Mouse (Mus musculus) embryonic facial prominence, embryonic 10.5 days (tissue): Measurements from ENCODE around the gene Rcor1. TPM values are rescaled to one million over a fixed set of nuclear protein-coding genes. Genes with fewer than 3 reads are reported as not detected.
"Not testable (repeated sequence)": the region's sequence is repeated elsewhere in the genome, so short reads cannot be mapped to it uniquely, and the experiment has no call there.

Experiments used
- DNase-seq: peaks from one replicate; pipeline ENCODE4 v3.0.0-alpha.2; 2017; ENCODE audit warnings: low spot score
- H3K27ac ChIP-seq: fragments of 300-500 bp; sonication (generic); replicated peaks from 2 replicates; pipeline ENCODE4 v1.5.1; 2016; ENCODE audit warnings: mild to moderate bottlenecking
- H3K27me3 ChIP-seq: fragments of 300-500 bp; sonication (generic); replicated peaks from 2 replicates; pipeline ENCODE4 v1.6.1; 2016; ENCODE audit warnings: low read depth, mild to moderate bottlenecking; ENCODE audit not compliant: poor library complexity, severe bottlenecking
- H3K36me3 ChIP-seq: fragments of 300-500 bp; sonication (generic); replicated peaks from 2 replicates; pipeline ENCODE4 v1.6.1; 2016; ENCODE audit warnings: mild to moderate bottlenecking, moderate library complexity
- H3K4me1 ChIP-seq: fragments of 300-500 bp; sonication (generic); 2 replicates; pipeline ENCODE4 v1.6.1; 2016
- H3K4me3 ChIP-seq: fragments of 300-500 bp; sonication (generic); 2 replicates; pipeline ENCODE4 v1.5.1; 2016; ENCODE audit warnings: mild to moderate bottlenecking, moderate library complexity
- H3K9me3 ChIP-seq: fragments of 300-500 bp; sonication (generic); 2 replicates; pipeline ENCODE4 v1.6.1; 2016; ENCODE audit warnings: mild to moderate bottlenecking
- WGBS: fragments of 180-500 bp; shearing (Covaris S2); methylation state at CpG from one replicate; pipeline ENCODE4 v1.1.7; 2016; 5-methylcytosine and 5-hydroxymethylcytosine counted together
- polyA plus RNA-seq: library from polyadenylated mRNA; unstranded; fragments of >200 nt; fragmentation: Nextera tagmentation; extraction: Ambion mirVana; gene quantifications from 2 replicates; pipeline ENCODE4 v1.2.1, GENCODE M21; 2016

Rcor1 gene
- polyA plus RNA-seq, 1 experiment from 2014 or later = 7.4 TPM

DNA sequence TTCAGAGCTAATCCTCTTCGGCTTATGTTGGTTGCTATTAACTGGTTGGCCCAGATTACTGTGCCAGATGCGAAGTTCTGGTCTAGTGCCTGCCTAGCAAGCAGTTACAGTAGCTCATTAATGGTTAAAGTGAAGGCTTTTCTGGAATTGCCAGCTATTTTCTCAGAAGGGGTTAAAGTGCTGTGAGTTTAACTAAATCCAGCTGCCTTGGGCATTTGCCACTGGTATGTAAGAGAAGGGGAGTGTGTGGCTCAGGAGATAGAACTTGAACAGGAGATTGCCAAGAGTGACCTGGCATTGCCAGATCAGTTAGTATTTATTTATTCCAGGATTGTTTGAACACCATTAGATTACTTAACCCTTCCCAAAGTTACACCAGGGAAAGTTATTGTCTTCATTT, 11.1 kb downstream of the Rcor1 start:
- no peaks in the 10 kb centered on the region for H3K9me3 ChIP-seq
- H3K36me3 ChIP-seq = peaks cover 56% of the 10 kb centered on the region
- 90% methylated on average over 2 of the region's 2 CpGs for WGBS
- no peak for DNase-seq
- H3K27ac ChIP-seq = no peak overlapping the region
- H3K4me3 ChIP-seq = no peak overlapping the region
- H3K4me1 ChIP-seq = no peaks in the 10 kb centered on the region
- no peaks in the 10 kb centered on the region for H3K27me3 ChIP-seq

DNA sequence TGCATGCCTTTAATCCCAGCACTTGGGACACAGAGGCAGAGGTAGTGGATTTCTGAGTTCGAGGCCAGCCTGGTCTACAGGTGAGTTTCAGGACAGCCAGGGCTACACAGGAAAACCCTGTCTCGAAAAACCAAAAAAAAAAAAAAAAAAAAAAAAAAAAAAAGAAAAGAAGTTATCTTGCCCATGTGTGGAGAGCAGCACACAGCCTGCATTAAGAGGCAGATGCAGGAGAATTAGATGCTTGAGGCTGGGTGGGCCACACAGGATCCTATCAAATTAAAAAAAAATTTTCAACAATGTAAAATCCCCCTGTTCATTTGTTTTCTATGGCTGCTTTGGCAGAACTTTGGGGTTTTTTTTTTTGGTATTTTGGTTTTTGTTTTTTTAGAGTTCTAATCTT, 24.2 kb downstream of the Rcor1 start:
- Histone ChIP-seq H3K9me3 (no peaks in the 10 kb centered on the region), H3K4me1 (no peaks in the 10 kb centered on the region), H3K36me3 (peaks cover 34% of the 10 kb centered on the region), H3K27ac (no peak overlapping the region), H3K27me3 (no peaks in the 10 kb centered on the region), H3K4me3 (no peak overlapping the region)
- DNase-seq = no peak
- 99% methylated on average over 2 of the region's 2 CpGs for WGBS

DNA sequence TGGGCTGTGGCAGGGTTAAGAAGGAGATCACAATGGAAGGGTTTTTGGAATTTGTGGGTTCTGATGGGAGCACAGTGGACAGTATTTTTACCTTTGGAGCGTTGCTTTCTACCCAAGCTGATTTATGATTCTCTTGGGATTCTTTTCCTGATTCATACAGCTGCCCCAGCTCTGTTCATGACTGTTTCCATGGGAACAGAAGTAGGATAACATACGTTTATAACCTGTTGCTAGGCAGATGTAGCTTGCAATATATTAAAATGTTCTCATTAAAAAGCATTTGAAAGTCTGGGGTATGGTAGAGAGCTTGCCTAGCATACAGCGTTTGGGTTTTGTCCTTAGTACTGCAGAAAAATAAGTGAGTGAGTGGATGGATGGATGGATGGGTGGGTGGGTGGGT, 25.1 kb downstream of the Rcor1 start:
- 94% methylated on average over 3 of the region's 3 CpGs for WGBS
- H3K9me3 ChIP-seq = no peaks in the 10 kb centered on the region

DNA sequence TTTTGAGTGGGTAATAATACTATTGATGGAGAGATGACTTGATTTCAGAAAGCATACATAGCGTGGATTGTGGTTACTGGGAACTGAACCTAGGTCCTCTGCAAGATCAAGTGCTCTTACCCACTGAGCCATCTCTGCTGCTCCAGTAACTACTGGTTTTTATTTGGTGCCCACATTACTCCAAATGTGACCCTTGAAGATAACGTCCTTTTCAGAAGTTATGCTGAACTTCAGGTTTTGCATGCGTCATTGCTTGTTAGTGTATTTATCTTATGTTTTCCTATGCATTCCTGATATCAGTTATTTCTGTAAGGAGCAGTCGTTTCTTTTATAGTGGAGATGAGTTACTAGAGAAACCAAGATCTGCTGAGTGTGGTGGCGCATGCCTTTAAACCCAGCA, 26.2 kb downstream of the Rcor1 start:
- DNase-seq = no peak
- peaks cover 26% of the 10 kb centered on the region for H3K36me3 ChIP-seq
- H3K9me3 ChIP-seq = no peaks in the 10 kb centered on the region
- no peaks in the 10 kb centered on the region for H3K27me3 ChIP-seq
- WGBS = 92% methylated on average over 5 of the region's 5 CpGs
- no peak overlapping the region for H3K4me3 ChIP-seq
- H3K27ac ChIP-seq = no peak overlapping the region
- H3K4me1 ChIP-seq = no peaks in the 10 kb centered on the region

More for the DNA sequence above, 25.1 kb downstream of the Rcor1 start:
- no peak overlapping the region for H3K27ac ChIP-seq
- peaks cover 28% of the 10 kb centered on the region for H3K36me3 ChIP-seq
- no peaks in the 10 kb centered on the region for H3K4me1 ChIP-seq
- no peaks in the 10 kb centered on the region for H3K27me3 ChIP-seq
- no peak for DNase-seq
- no peak overlapping the region for H3K4me3 ChIP-seq

DNA sequence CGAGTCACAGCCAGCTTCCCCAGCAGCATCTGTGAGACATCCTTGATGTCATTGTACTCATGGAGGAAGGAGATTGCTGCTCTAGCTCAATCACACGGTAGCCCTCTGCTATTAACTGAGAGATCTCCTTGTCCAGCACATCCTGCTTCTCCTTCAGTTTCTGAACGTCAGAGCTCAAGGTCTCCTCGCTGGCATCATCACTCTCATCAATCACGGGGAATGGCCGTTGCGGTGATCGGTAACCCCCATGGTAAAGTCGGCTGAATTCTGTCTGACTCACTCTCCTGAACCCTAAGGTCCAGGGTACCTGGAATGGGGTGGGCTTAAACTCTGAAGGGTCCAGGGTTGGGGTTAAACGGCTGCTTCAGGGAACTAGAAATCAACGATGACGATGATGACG, 28.7 kb downstream of the Rcor1 start:
- no peaks in the 10 kb centered on the region for H3K27me3 ChIP-seq
- H3K4me1 ChIP-seq = peaks cover 14% of the 10 kb centered on the region
- H3K27ac ChIP-seq = no peak overlapping the region
- WGBS = 93% methylated on average over 13 of the region's 13 CpGs
- no peak overlapping the region for H3K4me3 ChIP-seq
- DNase-seq = no peak
- H3K36me3 ChIP-seq = peaks cover 30% of the 10 kb centered on the region
- H3K9me3 ChIP-seq = no peaks in the 10 kb centered on the region

DNA sequence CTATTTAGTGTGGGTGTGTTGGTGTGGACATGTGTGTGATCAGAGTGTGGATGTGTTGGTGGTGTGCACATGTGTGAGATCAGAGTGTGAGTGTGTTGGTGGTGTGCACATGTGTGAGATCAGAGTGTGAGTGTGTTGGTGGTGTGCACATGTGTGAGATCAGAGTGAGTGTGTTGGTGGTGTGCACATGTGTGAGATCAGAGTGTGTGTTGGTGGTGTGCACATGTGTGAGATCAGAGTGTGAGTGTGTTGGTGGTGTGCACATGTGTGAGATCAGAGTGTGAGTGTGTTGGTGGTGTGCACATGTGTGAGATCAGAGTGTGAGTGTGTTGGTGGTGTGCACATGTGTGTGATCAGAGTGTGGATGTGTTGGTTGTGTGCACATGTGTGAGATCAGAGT, 30.1 kb downstream of the Rcor1 start:
- Histone ChIP-seq H3K36me3 (peaks cover 30% of the 10 kb centered on the region), H3K4me1 (peaks cover 14% of the 10 kb centered on the region)
- H3K4me3 ChIP-seq, H3K27ac ChIP-seq, H3K9me3 ChIP-seq, DNase-seq, H3K27me3 ChIP-seq: not testable (repeated sequence)

DNA sequence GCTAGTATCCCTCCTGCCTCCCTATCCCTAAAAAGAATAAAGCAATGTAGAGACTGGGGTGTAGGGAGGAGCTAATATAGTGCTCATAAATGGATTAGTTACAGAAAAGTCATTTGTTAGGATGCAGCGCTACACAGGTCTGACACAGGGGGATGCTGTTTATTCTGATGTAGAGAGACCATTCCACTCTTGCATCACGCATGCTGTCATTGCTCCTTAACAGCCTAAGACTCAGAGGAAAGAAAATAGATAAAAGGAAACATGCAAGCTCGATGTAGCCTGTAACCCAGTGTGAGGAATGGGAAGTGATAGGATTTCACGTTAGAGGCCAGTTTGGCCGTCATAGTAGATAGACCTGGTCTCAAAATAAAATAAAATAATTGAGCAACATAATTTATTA, 31.9 kb downstream of the Rcor1 start:
- 89% methylated on average over 5 of the region's 5 CpGs for WGBS
- Histone ChIP-seq H3K4me3 (no peak overlapping the region), H3K9me3 (no peaks in the 10 kb centered on the region), H3K4me1 (peaks cover 14% of the 10 kb centered on the region), H3K36me3 (peaks cover 30% of the 10 kb centered on the region), H3K27me3 (no peaks in the 10 kb centered on the region), H3K27ac (no peak overlapping the region)
- DNase-seq = no peak

DNA sequence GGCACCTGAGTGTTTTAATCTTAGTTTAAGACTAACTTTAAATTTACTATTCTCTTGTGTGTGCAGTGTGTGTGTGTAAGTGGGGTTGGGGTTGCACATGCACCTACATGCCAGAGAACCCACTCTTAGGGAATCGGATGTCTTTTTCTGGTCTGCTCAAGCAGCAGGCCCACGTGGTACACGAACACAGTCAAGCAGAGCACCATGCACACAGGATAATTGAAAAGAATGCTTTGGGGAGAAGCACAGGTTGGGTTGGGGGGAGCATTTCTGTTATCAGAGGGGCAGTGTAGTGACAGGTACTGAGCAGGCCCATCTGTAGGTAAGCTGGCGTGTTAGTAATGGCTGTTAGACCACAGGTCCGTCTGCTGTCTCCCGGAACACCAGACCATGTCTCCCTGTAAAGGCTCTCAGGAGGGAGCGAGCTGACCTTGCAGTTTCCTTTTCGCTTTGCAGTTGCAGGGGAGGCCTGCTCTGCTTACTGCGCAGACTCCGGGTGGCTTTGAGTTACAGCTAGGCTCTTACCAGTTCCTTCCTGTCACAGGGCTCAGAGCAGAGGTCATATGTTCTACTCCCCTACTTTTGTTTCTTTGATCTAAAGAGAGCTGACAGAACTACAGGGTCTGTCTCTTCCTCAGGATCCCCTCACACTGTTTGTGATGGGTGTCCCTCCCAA, 32.5 kb downstream of the Rcor1 start:
- H3K27ac ChIP-seq = no peak overlapping the region
- no peaks in the 10 kb centered on the region for H3K27me3 ChIP-seq
- no peak overlapping the region for H3K4me3 ChIP-seq
- peaks cover 19% of the 10 kb centered on the region for H3K4me1 ChIP-seq
- no peaks in the 10 kb centered on the region for H3K9me3 ChIP-seq
- WGBS = 81% methylated on average over 10 of the region's 10 CpGs
- peaks cover 30% of the 10 kb centered on the region for H3K36me3 ChIP-seq
- peak; percentile 10 for DNase-seq

DNA sequence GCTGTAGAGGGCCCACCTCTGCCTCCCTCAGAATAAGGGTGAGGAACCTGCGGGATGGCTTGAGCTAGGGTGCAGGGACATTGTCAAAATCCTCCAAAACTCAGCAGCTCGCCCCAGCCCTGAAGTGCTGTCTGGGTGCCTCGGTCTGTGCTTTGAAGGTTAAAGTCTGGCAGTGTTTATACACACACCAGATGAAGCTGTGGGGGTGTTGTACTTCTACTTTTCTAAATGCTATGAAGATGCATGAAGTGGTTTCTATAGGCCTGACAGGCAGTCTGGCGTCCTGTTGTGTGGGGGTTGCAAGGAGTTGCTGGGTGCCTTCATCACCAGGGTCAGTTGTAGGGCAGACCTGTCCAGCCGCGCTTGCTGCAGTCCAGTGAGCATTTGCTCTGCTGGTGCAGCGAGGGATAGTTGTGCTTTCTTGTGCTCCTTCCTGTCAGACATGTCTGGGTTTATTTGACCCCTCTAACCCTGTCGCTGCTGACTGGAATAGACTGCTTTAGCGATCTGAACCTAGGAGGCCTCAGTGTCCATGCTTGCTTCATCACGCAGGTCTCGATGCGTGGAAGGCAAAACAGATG, 37.3 kb downstream of the Rcor1 start:
- H3K4me3 ChIP-seq = no peak overlapping the region
- H3K27me3 ChIP-seq = no peaks in the 10 kb centered on the region
- H3K9me3 ChIP-seq = no peaks in the 10 kb centered on the region
- peaks cover 6% of the 10 kb centered on the region for H3K36me3 ChIP-seq
- peaks cover 16% of the 10 kb centered on the region for H3K4me1 ChIP-seq
- 54% methylated on average over 12 of the region's 12 CpGs for WGBS
- peak; percentile 29 for DNase-seq
- peak overlapping the region; percentile 4; the same call in 1 of the 2 replicates for H3K27ac ChIP-seq

DNA sequence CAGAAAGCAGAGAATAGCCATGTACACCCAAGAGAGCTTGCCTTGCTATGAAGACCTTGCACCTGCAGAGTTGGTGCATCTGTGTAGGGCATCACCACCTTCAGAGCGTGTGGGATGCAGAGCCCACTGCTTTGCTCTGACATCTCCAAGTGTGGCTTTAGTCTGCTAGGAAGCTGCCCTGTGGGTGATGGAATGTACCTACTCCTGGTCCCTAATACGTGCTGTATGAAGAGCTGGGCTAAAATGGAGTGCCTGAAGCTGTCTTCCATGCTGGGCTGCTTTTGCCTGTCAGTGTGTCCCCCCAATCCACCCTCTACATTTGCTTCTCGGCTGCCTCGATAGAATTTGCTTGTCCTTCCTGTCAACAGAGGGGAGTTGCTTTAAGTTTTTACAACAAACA, 46.4 kb downstream of the Rcor1 start:
- no peaks in the 10 kb centered on the region for H3K9me3 ChIP-seq
- no peaks in the 10 kb centered on the region for H3K27me3 ChIP-seq
- H3K36me3 ChIP-seq = peaks cover 37% of the 10 kb centered on the region
- no peak for DNase-seq
- 86% methylated on average over 4 of the region's 4 CpGs for WGBS
- H3K4me1 ChIP-seq = peaks cover 13% of the 10 kb centered on the region
- no peak overlapping the region for H3K27ac ChIP-seq
- no peak overlapping the region for H3K4me3 ChIP-seq

DNA sequence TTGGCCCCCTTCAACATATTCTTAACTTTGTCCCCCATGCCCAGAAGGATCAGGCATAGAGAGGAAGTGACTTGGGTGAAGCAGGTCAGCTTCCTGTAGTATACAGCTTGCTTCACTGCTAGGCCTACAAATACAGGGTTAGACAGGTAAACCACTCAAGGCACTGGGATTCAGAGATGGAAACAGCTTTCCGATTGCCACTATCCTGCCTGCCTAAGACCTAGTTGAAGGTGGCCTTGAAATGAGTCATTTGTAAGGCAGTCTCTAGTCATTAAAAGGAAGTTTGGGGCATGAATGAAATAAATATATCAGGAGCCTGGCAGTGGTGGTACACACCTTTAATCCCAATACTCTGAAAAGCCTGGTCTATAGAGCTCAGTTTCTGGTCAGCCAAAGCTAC, 47.9 kb downstream of the Rcor1 start:
- Histone ChIP-seq H3K9me3 (no peaks in the 10 kb centered on the region), H3K4me1 (peaks cover 16% of the 10 kb centered on the region)
- WGBS = 94% methylated on average over 1 of the region's 1 CpGs

DNA sequence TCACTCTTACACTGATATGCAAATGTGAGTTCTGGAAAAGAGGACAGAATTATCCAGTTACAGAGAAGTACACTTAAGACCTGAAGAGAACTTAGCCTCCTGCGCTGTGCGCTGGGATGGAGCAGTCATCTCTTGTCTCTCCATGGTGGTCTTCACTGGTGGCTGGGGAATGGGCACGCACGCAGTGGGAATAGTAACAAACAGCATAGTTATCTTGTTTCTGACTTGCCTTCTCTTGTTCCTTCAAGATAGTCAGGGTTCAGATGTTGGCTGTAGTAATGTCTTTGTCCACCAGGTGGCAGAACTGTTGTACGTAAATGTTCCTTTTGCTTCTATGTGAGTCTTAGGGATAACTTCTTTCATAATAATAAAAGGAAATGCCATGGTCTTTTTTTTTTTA, 49.0 kb downstream of the Rcor1 start:
- Histone ChIP-seq H3K4me3 (no peak overlapping the region), H3K4me1 (peaks cover 17% of the 10 kb centered on the region), H3K9me3 (no peaks in the 10 kb centered on the region), H3K36me3 (peaks cover 36% of the 10 kb centered on the region), H3K27me3 (no peaks in the 10 kb centered on the region), H3K27ac (no peak overlapping the region)
- WGBS = 26% methylated on average over 5 of the region's 5 CpGs
- peak; percentile 70 for DNase-seq

More for the DNA sequence above, 47.9 kb downstream of the Rcor1 start:
- Histone ChIP-seq H3K4me3 (no peak overlapping the region), H3K27ac (no peak overlapping the region), H3K27me3 (no peaks in the 10 kb centered on the region), H3K36me3 (peaks cover 39% of the 10 kb centered on the region)
- DNase-seq = no peak

DNA sequence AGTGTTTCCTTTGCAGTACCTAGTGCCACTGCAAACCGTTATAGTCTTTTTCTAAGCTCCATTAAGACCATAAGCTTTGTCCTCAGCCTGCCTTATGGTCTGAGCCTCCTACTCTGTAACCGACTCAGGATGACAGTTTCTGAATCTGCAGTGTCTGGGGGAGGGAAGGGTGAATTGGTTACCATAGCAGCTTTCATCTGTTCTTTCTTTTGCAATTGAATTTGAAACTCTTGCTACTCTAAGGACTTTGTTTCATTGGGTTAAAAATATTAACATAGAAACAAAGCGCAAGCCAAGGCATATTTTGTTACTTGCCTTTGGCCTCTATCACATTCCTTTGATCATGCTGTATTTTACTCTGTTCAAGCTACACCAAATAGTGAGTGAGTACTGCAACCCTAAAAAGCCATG, 49.6 kb downstream of the Rcor1 start:
- H3K27me3 ChIP-seq = no peaks in the 10 kb centered on the region
- no peak overlapping the region for H3K27ac ChIP-seq
- no peaks in the 10 kb centered on the region for H3K9me3 ChIP-seq
- no peak for DNase-seq
- peaks cover 17% of the 10 kb centered on the region for H3K4me1 ChIP-seq
- peaks cover 36% of the 10 kb centered on the region for H3K36me3 ChIP-seq
- H3K4me3 ChIP-seq = no peak overlapping the region
- 72% methylated on average over 3 of the region's 3 CpGs for WGBS
